28 mouse cellular contexts compared by ENCODE assay signal in genomic region chr14:106225401-106225800, GRCm38 (mm10).
"Had no signal": no experiment of that assay in that cellular context is flagged by ENCODE, and none has a peak within 500 bp of the region (broad histone marks: within the 10 kb centered on the region; RNA-seq: fewer than 3 reads in every experiment).

No protein-coding gene starts in this region.

- H3K4me3 ChIP-seq: embryonic facial prominence, embryonic 12.5 days; embryonic facial prominence, embryonic 13.5 days; embryonic facial prominence, embryonic 15.5 days; erythroblast, embryonic 14.5 days; forebrain, embryonic 10.5 days; forebrain, embryonic 12.5 days; forebrain, embryonic 13.5 days; forebrain, embryonic 15.5 days; gastrocnemius, adult 2 months; heart, adult 2 months; heart, embryonic 10.5 days had no signal

- H3K9ac ChIP-seq: embryonic facial prominence, embryonic 12.5 days; embryonic facial prominence, embryonic 13.5 days; embryonic facial prominence, embryonic 15.5 days; forebrain, embryonic 12.5 days; forebrain, embryonic 13.5 days; forebrain, embryonic 15.5 days; forebrain, postnatal 0 days had no signal

- H3K4me1 ChIP-seq: embryonic facial prominence, embryonic 12.5 days; embryonic facial prominence, embryonic 13.5 days; embryonic facial prominence, embryonic 15.5 days; forebrain, embryonic 10.5 days; forebrain, embryonic 12.5 days; forebrain, embryonic 13.5 days; forebrain, embryonic 15.5 days; heart, embryonic 10.5 days had no signal

- H3K27ac ChIP-seq: embryonic facial prominence, embryonic 12.5 days; embryonic facial prominence, embryonic 13.5 days; embryonic facial prominence, embryonic 15.5 days; forebrain, embryonic 10.5 days; forebrain, embryonic 12.5 days; forebrain, embryonic 13.5 days; forebrain, embryonic 15.5 days; gastrocnemius, adult 2 months; heart, adult 2 months; heart, embryonic 10.5 days had no signal

- ATAC-seq: forebrain, embryonic 13.5 days; forebrain, embryonic 14.5 days; forebrain, embryonic 15.5 days; forebrain, embryonic 16.5 days; forebrain, postnatal 0 days had no signal

- DNase-seq: cerebellum, adult 8-10 months; cerebellum, adult 9-10 months; cerebellum, adult 9-11 months; cerebellum, postnatal 10 days; cerebellum, postnatal 14 days; cerebellum, postnatal 25 days; cerebellum, postnatal 36 days; embryo, embryonic 11 days; forebrain, postnatal 0 days; gastrocnemius, adult 2 months; gastrocnemius, postnatal 10 days; gastrocnemius, postnatal 14 days; gastrocnemius, postnatal 25 days; gastrocnemius, postnatal 36 days; heart, adult 11 months; heart, adult 18-20 months; heart, adult 2 months had no signal

- H3K9me3 ChIP-seq: embryonic facial prominence, embryonic 12.5 days; embryonic facial prominence, embryonic 13.5 days; embryonic facial prominence, embryonic 15.5 days; forebrain, embryonic 10.5 days; forebrain, embryonic 12.5 days; forebrain, embryonic 13.5 days; forebrain, embryonic 15.5 days; heart, embryonic 10.5 days had no signal

- H3K36me3 ChIP-seq: embryonic facial prominence, embryonic 12.5 days; embryonic facial prominence, embryonic 13.5 days; embryonic facial prominence, embryonic 15.5 days; forebrain, embryonic 10.5 days; forebrain, embryonic 12.5 days; forebrain, embryonic 15.5 days; heart, embryonic 10.5 days had no signal

- H3K4me2 ChIP-seq: embryonic facial prominence, embryonic 12.5 days; embryonic facial prominence, embryonic 13.5 days; embryonic facial prominence, embryonic 15.5 days; forebrain, embryonic 12.5 days; forebrain, embryonic 13.5 days; forebrain, embryonic 15.5 days had no signal

- H3K27me3 ChIP-seq: embryonic facial prominence, embryonic 12.5 days; embryonic facial prominence, embryonic 13.5 days; embryonic facial prominence, embryonic 15.5 days; forebrain, embryonic 12.5 days; forebrain, embryonic 13.5 days; forebrain, embryonic 15.5 days had no signal
